Mouse (Mus musculus) CD4-positive naive resting alpha-beta T cell, adult 57 days (primary cell): ENCODE results near the gene Itprid1. TPM values are rescaled to one million over a fixed set of nuclear protein-coding genes. Genes with fewer than 3 reads are reported as not detected.

Experiments
- total RNA-seq: library from RNA; stranded (reverse); gene quantifications from one replicate; pipeline ENCODE4 v1.2.4, GENCODE M21; 2023

Itprid1 gene
- not detected for total RNA-seq

GRCm38 (mm10) chr6:55836650-55837320, at the start of gene Itprid1:
Itprid1 (plus strand) TSS chr6:55836895.

GRCm38 (mm10) chr6:56017291-56017994, 180.7 kb downstream of the Itprid1 start, which contains the start of gene Ppp1r17:
Ppp1r17 (plus strand) TSS chr6:56017497.

Other genes starting within 250 kb of the Itprid1 start
- gene Neurod6, start 155.6 kb upstream of the Itprid1 start, total RNA-seq = not detected
- not detected for gene Ppp1r17, start 180.6 kb downstream of the Itprid1 start, total RNA-seq